In genomic region chr6:84111106-84111505, GRCm38 (mm10) we compare ENCODE assay signal across 27 mouse cellular contexts.
A peak's percentile ranks its signal among the peaks of the same experiment; 100 is the strongest.
DNase-seq lines count a peak whose midpoint lies in the region; ATAC-seq and TF ChIP-seq lines count a peak whose summit lies in the region.
"Had no signal": no experiment of that assay in that cellular context is flagged by ENCODE, and none has a peak within 500 bp of the region (broad histone marks: within the 10 kb centered on the region; RNA-seq: fewer than 3 reads in every experiment).

No protein-coding gene starts in this region.

- H3K9ac ChIP-seq in embryonic facial prominence, embryonic 13.5 days, result no peak overlapping the region
- no peak overlapping the region for H3K9ac ChIP-seq in heart, postnatal 0 days (replicated peaks; ENCODE audit: low read depth, low read length)
- no peak overlapping the region for H3K9ac ChIP-seq in embryonic facial prominence, embryonic 15.5 days
- H3K9ac ChIP-seq: heart, embryonic 13.5 days; hindbrain, embryonic 14.5 days; liver, embryonic 14.5 days; lung, embryonic 15.5 days; neural tube, embryonic 12.5 days had no signal

- no peak for TF ChIP-seq CTCF in heart, postnatal 0 days (IDR thresholded peaks at IDR 0.05; ENCODE audit: low read depth)

- H3K4me3 ChIP-seq in embryonic facial prominence, embryonic 13.5 days, result no peak overlapping the region
- H3K4me3 ChIP-seq in embryonic facial prominence, embryonic 10.5 days, result no peak overlapping the region
- H3K4me3 ChIP-seq in heart, postnatal 0 days (ENCODE audit: low read depth, low read length), result no peak overlapping the region
- H3K4me3 ChIP-seq in embryonic facial prominence, embryonic 15.5 days (replicated peaks), result no peak overlapping the region
- H3K4me3 ChIP-seq: heart, embryonic 13.5 days; left cerebral cortex, adult 2 months; lung, embryonic 15.5 days; midbrain, embryonic 10.5 days; myocyte; neural tube, embryonic 12.5 days had no signal

- peaks cover 33% of the 10 kb centered on the region for H3K4me1 ChIP-seq in embryonic facial prominence, embryonic 13.5 days
- peaks cover 26% of the 10 kb centered on the region for H3K4me1 ChIP-seq in embryonic facial prominence, embryonic 10.5 days
- peaks cover 7% of the 10 kb centered on the region; the same call in 1 of the 2 replicates for H3K4me1 ChIP-seq in heart, postnatal 0 days (ENCODE audit: control insufficient read depth, insufficient read depth)
- H3K4me1 ChIP-seq in embryonic facial prominence, embryonic 15.5 days, result peaks cover 25% of the 10 kb centered on the region

- no peak for ATAC-seq in embryonic facial prominence, embryonic 13.5 days (ENCODE audit: insufficient number of reproducible peaks, insufficient read depth, low FRiP score, low TSS enrichment, low read depth)
- peak; percentile 38; the same call in 1 of the 2 replicates for ATAC-seq in heart, postnatal 0 days (ENCODE audit: insufficient read depth, low read depth)
- 0 out of 2 replicates have a peak, but pooled peaks have one; percentile 39 for ATAC-seq in embryonic facial prominence, embryonic 15.5 days (ENCODE audit: insufficient number of reproducible peaks, low FRiP score, low TSS enrichment, low read depth)
- no peak for ATAC-seq in granulocyte monocyte progenitor cell, adult 5-6 weeks (replicated peaks; ENCODE audit: poor library complexity, severe bottlenecking)
- ATAC-seq: forebrain, embryonic 16.5 days; midbrain, embryonic 16.5 days had no signal

- no peak for TF ChIP-seq EP300 in heart, postnatal 0 days (IDR thresholded peaks at IDR 0.05; ENCODE audit: low read depth)

- WGBS in embryonic facial prominence, embryonic 13.5 days, result 55% methylated on average over 11 of the region's 11 CpGs
- WGBS in embryonic facial prominence, embryonic 10.5 days, result 88% methylated on average over 11 of the region's 11 CpGs
- 46% methylated on average over 11 of the region's 11 CpGs for WGBS in heart, postnatal 0 days
- 48% methylated on average over 11 of the region's 11 CpGs for WGBS in embryonic facial prominence, embryonic 15.5 days

- no peak overlapping the region for H3K4me2 ChIP-seq in embryonic facial prominence, embryonic 13.5 days
- H3K4me2 ChIP-seq in heart, postnatal 0 days (ENCODE audit: low read depth, low read length), result no peak overlapping the region
- no peak overlapping the region for H3K4me2 ChIP-seq in embryonic facial prominence, embryonic 15.5 days (replicated peaks)
- H3K4me2 ChIP-seq: heart, embryonic 13.5 days; hindbrain, embryonic 14.5 days; lung, embryonic 15.5 days; neural tube, embryonic 12.5 days had no signal

- intact Hi-C loops in heart, postnatal 10 days (cut with DNase I), result no loop called here

- DNase-seq in embryonic facial prominence, embryonic 10.5 days (ENCODE audit: low spot score), result no peak
- DNase-seq in heart, postnatal 0 days (ENCODE audit: low spot score), result no peak
- no peak for DNase-seq in heart, postnatal 10 days
- DNase-seq in adrenal gland, postnatal 4 days (ENCODE audit: low spot score in 2 of 2), result no peak
- DNase-seq: cerebellum, adult 18-20 months; cerebellum, postnatal 10 days; gastrocnemius, postnatal 14 days; heart, adult 11 months; kidney, adult 11 months; kidney, postnatal 14 days; liver; right cerebral cortex, adult 18-20 months; spleen, adult 18-20 months; thymus, postnatal 14 days had no signal

- no peaks in the 10 kb centered on the region for H3K36me3 ChIP-seq in embryonic facial prominence, embryonic 13.5 days
- H3K36me3 ChIP-seq in embryonic facial prominence, embryonic 10.5 days (replicated peaks), result no peaks in the 10 kb centered on the region
- peaks cover 42% of the 10 kb centered on the region for H3K36me3 ChIP-seq in heart, postnatal 0 days (replicated peaks; ENCODE audit: control insufficient read depth, insufficient read depth, low read length)
- no peaks in the 10 kb centered on the region for H3K36me3 ChIP-seq in embryonic facial prominence, embryonic 15.5 days
- H3K36me3 ChIP-seq: lung, embryonic 15.5 days; midbrain, embryonic 10.5 days; neural tube, embryonic 12.5 days had no signal

- no peaks in the 10 kb centered on the region for H3K9me3 ChIP-seq in embryonic facial prominence, embryonic 13.5 days
- H3K9me3 ChIP-seq in embryonic facial prominence, embryonic 10.5 days, result no peaks in the 10 kb centered on the region
- H3K9me3 ChIP-seq in heart, postnatal 0 days (replicated peaks; ENCODE audit: control insufficient read depth, low read length), result no peaks in the 10 kb centered on the region
- no peaks in the 10 kb centered on the region for H3K9me3 ChIP-seq in embryonic facial prominence, embryonic 15.5 days (replicated peaks)
- H3K9me3 ChIP-seq: heart, embryonic 13.5 days; lung, embryonic 15.5 days; midbrain, embryonic 10.5 days; neural tube, embryonic 12.5 days had no signal

- H3K27me3 ChIP-seq in embryonic facial prominence, embryonic 13.5 days, result no peaks in the 10 kb centered on the region
- H3K27me3 ChIP-seq in embryonic facial prominence, embryonic 10.5 days (replicated peaks; ENCODE audit: low read depth, poor library complexity, severe bottlenecking), result peaks cover 29% of the 10 kb centered on the region
- H3K27me3 ChIP-seq in heart, postnatal 0 days (ENCODE audit: control insufficient read depth, insufficient read depth, low read length), result no peaks in the 10 kb centered on the region; the same call in 1 of the 2 replicates
- no peaks in the 10 kb centered on the region; the same call in 1 of the 2 replicates for H3K27me3 ChIP-seq in embryonic facial prominence, embryonic 15.5 days

- H3K27ac ChIP-seq in embryonic facial prominence, embryonic 13.5 days, result 0 out of 2 replicates have a peak overlapping the region, but pooled peaks have one; percentile 11
- no peak overlapping the region for H3K27ac ChIP-seq in embryonic facial prominence, embryonic 10.5 days (replicated peaks)
- H3K27ac ChIP-seq in heart, postnatal 0 days (ENCODE audit: low read depth), result no peak overlapping the region
- H3K27ac ChIP-seq in embryonic facial prominence, embryonic 15.5 days (replicated peaks), result peak overlapping the region; percentile 76
- H3K27ac ChIP-seq: heart, embryonic 13.5 days; hindbrain, embryonic 14.5 days; left cerebral cortex, adult 2 months; liver, embryonic 14.5 days; lung, embryonic 15.5 days; midbrain, embryonic 10.5 days; neural tube, embryonic 12.5 days had no signal

Comparison
In these comparisons a context has a peak if more than half of its experiments do, and no peak if none do; other contexts are left out.
1. ATAC-seq: peak in heart, postnatal 0 days (single experiment) and embryonic facial prominence, embryonic 15.5 days (single experiment); none in embryonic facial prominence, embryonic 13.5 days (single experiment) and granulocyte monocyte progenitor cell, adult 5-6 weeks (single experiment).
2. H3K27ac ChIP-seq: peak in embryonic facial prominence, embryonic 13.5 days (single experiment) and embryonic facial prominence, embryonic 15.5 days (single experiment); none in embryonic facial prominence, embryonic 10.5 days (single experiment) and heart, postnatal 0 days (single experiment).